Mouse (Mus musculus): ENCODE results near the gene Pam.

Gene Pam

GRCm38 (mm10) chr1:97833466-97834353 lies 261.7 kb downstream of the Pam start:
- no peak for DNase-seq (ENCODE audit: low spot score in 2 of 2)

GRCm38 (mm10) chr1:97828087-97828486 lies 267.4 kb downstream of the Pam start:
- DNase-seq (ENCODE audit: low spot score in 2 of 2) = no peak

GRCm38 (mm10) chr1:97827566-97827965 lies 267.9 kb downstream of the Pam start:
- DNase-seq (ENCODE audit: low spot score in 2 of 2) = no peak

GRCm38 (mm10) chr1:97822904-97823303 lies 272.5 kb downstream of the Pam start:
- DNase-seq (ENCODE audit: low spot score in 2 of 2) = no peak

- DNase-seq (ENCODE audit: low spot score in 2 of 2) = no peak
Observed at GRCm38 (mm10) chr1:97822203-97822602, 273.2 kb downstream of the Pam start.

GRCm38 (mm10) chr1:97821282-97821681 lies 274.2 kb downstream of the Pam start:
- DNase-seq (ENCODE audit: low spot score in 2 of 2) = no peak

- DNase-seq (ENCODE audit: low spot score in 2 of 2) = peak in 1 of 2 experiments; percentile 4
Observed at GRCm38 (mm10) chr1:97809255-97809912, 286.1 kb downstream of the Pam start.

- DNase-seq (ENCODE audit: low spot score in 2 of 2) = no peak
Observed at GRCm38 (mm10) chr1:97804520-97804919, 290.9 kb downstream of the Pam start.

GRCm38 (mm10) chr1:97802207-97802902 lies 293.1 kb downstream of the Pam start:
- no peak for DNase-seq (ENCODE audit: low spot score in 2 of 2)

- no peak for DNase-seq (ENCODE audit: low spot score in 2 of 2)
Observed at GRCm38 (mm10) chr1:97795936-97796335, 299.5 kb downstream of the Pam start.

- no peak for DNase-seq (ENCODE audit: low spot score in 2 of 2)
Observed at GRCm38 (mm10) chr1:97794110-97794509, 301.3 kb downstream of the Pam start.

- DNase-seq (ENCODE audit: low spot score in 2 of 2) = no peak
Observed at GRCm38 (mm10) chr1:97788490-97788889, 307.0 kb downstream of the Pam start.

GRCm38 (mm10) chr1:97787674-97788073 lies 307.8 kb downstream of the Pam start:
- DNase-seq (ENCODE audit: low spot score in 2 of 2) = no peak

- DNase-seq (ENCODE audit: low spot score in 2 of 2) = no peak
Observed at GRCm38 (mm10) chr1:97785685-97786393, 309.6 kb downstream of the Pam start.

GRCm38 (mm10) chr1:97784928-97785327 lies 310.5 kb downstream of the Pam start:
- DNase-seq (ENCODE audit: low spot score in 2 of 2) = no peak

- no peak for DNase-seq (ENCODE audit: low spot score in 2 of 2)
Observed at GRCm38 (mm10) chr1:97781674-97782073, 313.8 kb downstream of the Pam start.

GRCm38 (mm10) chr1:97773973-97774372 lies 321.5 kb downstream of the Pam start:
- DNase-seq (ENCODE audit: low spot score in 2 of 2) = no peak

GRCm38 (mm10) chr1:97773362-97773761 lies 322.1 kb downstream of the Pam start:
- no peak for DNase-seq (ENCODE audit: low spot score in 2 of 2)

- DNase-seq (ENCODE audit: low spot score in 2 of 2) = no peak
Observed at GRCm38 (mm10) chr1:97771727-97772126, 323.7 kb downstream of the Pam start.

- no peak for DNase-seq (ENCODE audit: low spot score in 2 of 2)
Observed at GRCm38 (mm10) chr1:97771118-97771517, 324.3 kb downstream of the Pam start.

GRCm38 (mm10) chr1:97769904-97770753 lies 325.3 kb downstream of the Pam start, which contains the start of the genes Gin1 and Ppip5k2:
TSS of gene Gin1 (plus strand) at chr1:97770172.
TSS of gene Ppip5k2 (minus strand) at chr1:97770411.
- DNase-seq (ENCODE audit: low spot score in 2 of 2) = peak; percentile 91
